Mouse (Mus musculus): ENCODE data around the gene Sbsn. TPM values are rescaled to one million over a fixed set of nuclear protein-coding genes. Genes with fewer than 3 reads are reported as not detected.

Gene Sbsn
- polyA plus RNA-seq, 1 experiment from 2014 or later, result 2.3 TPM

- Histone ChIP-seq H3K36me3 (no peaks in the 10 kb centered on the region), H3K4me1 (replicated peaks) (peaks cover 7% of the 10 kb centered on the region), H3K27ac (no peak overlapping the region), H3K27me3 (no peaks in the 10 kb centered on the region), H3K9ac (replicated peaks) (no peak overlapping the region), H3K4me3 (replicated peaks) (no peak overlapping the region), H3K9me3 (no peaks in the 10 kb centered on the region), H3K4me2 (replicated peaks) (no peak overlapping the region)
- 81% methylated on average over 10 of the region's 10 CpGs for WGBS
- no peak for ATAC-seq
Observed at GRCm38 (mm10) chr7:30790141-30790540, 38.9 kb downstream of the Sbsn start.

- Histone ChIP-seq H3K4me2 (replicated peaks) (no peak overlapping the region), H3K9ac (replicated peaks) (no peak overlapping the region), H3K36me3 (no peaks in the 10 kb centered on the region), H3K9me3 (no peaks in the 10 kb centered on the region), H3K27ac (no peak overlapping the region), H3K27me3 (no peaks in the 10 kb centered on the region), H3K4me1 (replicated peaks) (no peaks in the 10 kb centered on the region), H3K4me3 (replicated peaks) (no peak overlapping the region)
- 28% methylated on average over 9 of the region's 9 CpGs for WGBS
- ATAC-seq, result no peak
Observed at GRCm38 (mm10) chr7:30791921-30792320, 40.6 kb downstream of the Sbsn start.

GRCm38 (mm10) chr7:30794921-30795320, 43.6 kb downstream of the Sbsn start:
- no peak overlapping the region for H3K4me2 ChIP-seq (replicated peaks)
- no peak for ATAC-seq
- no peak overlapping the region for H3K4me3 ChIP-seq (replicated peaks)
- no peaks in the 10 kb centered on the region for H3K9me3 ChIP-seq
- H3K4me1 ChIP-seq (replicated peaks), result no peaks in the 10 kb centered on the region
- no peaks in the 10 kb centered on the region for H3K36me3 ChIP-seq
- no peak overlapping the region for H3K9ac ChIP-seq (replicated peaks)
- no peaks in the 10 kb centered on the region for H3K27me3 ChIP-seq
- no peak overlapping the region for H3K27ac ChIP-seq

GRCm38 (mm10) chr7:30796790-30797189, 45.5 kb downstream of the Sbsn start:
- Histone ChIP-seq H3K27me3 (no peaks in the 10 kb centered on the region), H3K27ac (no peak overlapping the region), H3K36me3 (no peaks in the 10 kb centered on the region), H3K9me3 (0 out of 2 replicates have a peak, but pooled peaks cover 4% of the 10 kb centered on the region), H3K4me2 (replicated peaks) (no peak overlapping the region), H3K4me3 (replicated peaks) (no peak overlapping the region), H3K4me1 (replicated peaks) (no peaks in the 10 kb centered on the region), H3K9ac (replicated peaks) (no peak overlapping the region)
- ATAC-seq, result no peak
- WGBS, result 100% methylated on average over 1 of the region's 1 CpGs

- Histone ChIP-seq H3K4me1 (replicated peaks) (no peaks in the 10 kb centered on the region), H3K9me3 (0 out of 2 replicates have a peak, but pooled peaks cover 4% of the 10 kb centered on the region), H3K9ac (replicated peaks) (no peak overlapping the region), H3K27me3 (no peaks in the 10 kb centered on the region), H3K36me3 (no peaks in the 10 kb centered on the region), H3K4me2 (replicated peaks) (no peak overlapping the region), H3K4me3 (replicated peaks) (no peak overlapping the region), H3K27ac (no peak overlapping the region)
- ATAC-seq, result no peak
Observed at GRCm38 (mm10) chr7:30800653-30801052, 49.4 kb downstream of the Sbsn start.

- no peak overlapping the region for H3K4me2 ChIP-seq (replicated peaks)
- H3K9ac ChIP-seq (replicated peaks), result no peak overlapping the region
- 0 out of 2 replicates have a peak, but pooled peaks cover 4% of the 10 kb centered on the region for H3K9me3 ChIP-seq
- no peaks in the 10 kb centered on the region for H3K36me3 ChIP-seq
- no peaks in the 10 kb centered on the region for H3K4me1 ChIP-seq (replicated peaks)
- no peaks in the 10 kb centered on the region for H3K27me3 ChIP-seq
- no peak for ATAC-seq
- 94% methylated on average over 3 of the region's 3 CpGs for WGBS
- H3K27ac ChIP-seq, result no peak overlapping the region
- no peak overlapping the region for H3K4me3 ChIP-seq (replicated peaks)
Observed at GRCm38 (mm10) chr7:30803256-30803655, 52.0 kb downstream of the Sbsn start.

GRCm38 (mm10) chr7:30804026-30804715, 52.9 kb downstream of the Sbsn start:
- WGBS, result 88% methylated on average over 9 of the region's 9 CpGs
- H3K9me3 ChIP-seq, result 0 out of 2 replicates have a peak, but pooled peaks cover 4% of the 10 kb centered on the region
- no peak overlapping the region for H3K4me3 ChIP-seq (replicated peaks)
- no peaks in the 10 kb centered on the region for H3K4me1 ChIP-seq (replicated peaks)
- H3K9ac ChIP-seq (replicated peaks), result no peak overlapping the region
- no peak for ATAC-seq
- no peaks in the 10 kb centered on the region for H3K36me3 ChIP-seq
- no peak overlapping the region for H3K27ac ChIP-seq
- no peaks in the 10 kb centered on the region for H3K27me3 ChIP-seq
- H3K4me2 ChIP-seq (replicated peaks), result no peak overlapping the region

Other genes starting within 250 kb of the Sbsn start
- gene Arhgap33, start 216.4 kb upstream of the Sbsn start, polyA plus RNA-seq (2015; fragmentation: Nextera tagmentation; extraction: Ambion mirVana), result 106 and 114 TPM in 2 replicates
- gene Hspb6, start 199.3 kb upstream of the Sbsn start, polyA plus RNA-seq (2015; fragmentation: Nextera tagmentation; extraction: Ambion mirVana), result 5.7 and 6.6 TPM in 2 replicates
- gene Proser3, start 199.2 kb upstream of the Sbsn start, polyA plus RNA-seq (2015; fragmentation: Nextera tagmentation; extraction: Ambion mirVana), result 8.7 and 12.3 TPM in 2 replicates
- 54.4 and 60.4 TPM in 2 replicates for gene Lin37, start 191.6 kb upstream of the Sbsn start, polyA plus RNA-seq (2015; fragmentation: Nextera tagmentation; extraction: Ambion mirVana)
- 92.5 and 102 TPM in 2 replicates for gene U2af1l4, start 188.2 kb upstream of the Sbsn start, polyA plus RNA-seq (2015; fragmentation: Nextera tagmentation; extraction: Ambion mirVana)
- gene Gm49396, start 188.1 kb upstream of the Sbsn start, polyA plus RNA-seq (2015; fragmentation: Nextera tagmentation; extraction: Ambion mirVana), result 20.7 and 22.6 TPM in 2 replicates
- 131 and 133 TPM in 2 replicates for gene Psenen, start 187.8 kb upstream of the Sbsn start, polyA plus RNA-seq (2015; fragmentation: Nextera tagmentation; extraction: Ambion mirVana)
- gene Igflr1, start 186.0 kb upstream of the Sbsn start, polyA plus RNA-seq (2015; fragmentation: Nextera tagmentation; extraction: Ambion mirVana), result 4.8 and 6.6 TPM in 2 replicates
- 12.9 and 13.3 TPM in 2 replicates for gene Kmt2b, start 162.7 kb upstream of the Sbsn start, polyA plus RNA-seq (2015; fragmentation: Nextera tagmentation; extraction: Ambion mirVana)
- gene Zbtb32, start 152.6 kb upstream of the Sbsn start, polyA plus RNA-seq (2015; fragmentation: Nextera tagmentation; extraction: Ambion mirVana), result 0.14 and 0.31 TPM in 2 replicates
- 0.46 and 0.73 TPM in 2 replicates for gene Upk1a, start 138.6 kb upstream of the Sbsn start, polyA plus RNA-seq (2015; fragmentation: Nextera tagmentation; extraction: Ambion mirVana)
- gene Cox6b1, start 125.3 kb upstream of the Sbsn start, polyA plus RNA-seq (2015; fragmentation: Nextera tagmentation; extraction: Ambion mirVana), result 1,046 and 1,055 TPM in 2 replicates
- gene Etv2, start 115.6 kb upstream of the Sbsn start, polyA plus RNA-seq (2015; fragmentation: Nextera tagmentation; extraction: Ambion mirVana), result not detected in 2 replicates
- 130 and 153 TPM in 2 replicates for gene Rbm42, start 101.2 kb upstream of the Sbsn start, polyA plus RNA-seq (2015; fragmentation: Nextera tagmentation; extraction: Ambion mirVana)
- gene Haus5, start 86.5 kb upstream of the Sbsn start, polyA plus RNA-seq (2015; fragmentation: Nextera tagmentation; extraction: Ambion mirVana), result 34.2 and 37.0 TPM in 2 replicates
- gene Pmis2, start 79.9 kb upstream of the Sbsn start, polyA plus RNA-seq (2015; fragmentation: Nextera tagmentation; extraction: Ambion mirVana), result not detected in 2 replicates
- gene 2200002J24Rik, start 52.5 kb upstream of the Sbsn start, polyA plus RNA-seq (2015; fragmentation: Nextera tagmentation; extraction: Ambion mirVana), result not detected in 2 replicates
- 0.62 and 1.3 TPM in 2 replicates for gene Atp4a, start 39.3 kb upstream of the Sbsn start, polyA plus RNA-seq (2015; fragmentation: Nextera tagmentation; extraction: Ambion mirVana)
- gene Tmem147, start 21.9 kb upstream of the Sbsn start, polyA plus RNA-seq (2015; fragmentation: Nextera tagmentation; extraction: Ambion mirVana), result 200 and 203 TPM in 2 replicates
- 1.1 and 2.2 TPM in 2 replicates for gene Gapdhs, start 7.8 kb upstream of the Sbsn start, polyA plus RNA-seq (2015; fragmentation: Nextera tagmentation; extraction: Ambion mirVana)
- gene Dmkn, start 12.3 kb downstream of the Sbsn start, polyA plus RNA-seq (2015; fragmentation: Nextera tagmentation; extraction: Ambion mirVana), result 0.27 and 0.57 TPM in 2 replicates
- not detected in 2 replicates for gene Krtdap, start 36.4 kb downstream of the Sbsn start, polyA plus RNA-seq (2015; fragmentation: Nextera tagmentation; extraction: Ambion mirVana)
- 0.17 and 0.50 TPM in 2 replicates for gene Ffar2, start 72.3 kb downstream of the Sbsn start, polyA plus RNA-seq (2015; fragmentation: Nextera tagmentation; extraction: Ambion mirVana)
- not detected in 2 replicates for gene Ffar3, start 104.7 kb downstream of the Sbsn start, polyA plus RNA-seq (2015; fragmentation: Nextera tagmentation; extraction: Ambion mirVana)
- gene Ffar1, start 110.1 kb downstream of the Sbsn start, polyA plus RNA-seq (2015; fragmentation: Nextera tagmentation; extraction: Ambion mirVana), result not detected in 2 replicates
- gene Cd22, start 128.9 kb downstream of the Sbsn start, polyA plus RNA-seq (2015; fragmentation: Nextera tagmentation; extraction: Ambion mirVana), result not detected in 2 replicates
- gene Mag, start 163.4 kb downstream of the Sbsn start, polyA plus RNA-seq (2015; fragmentation: Nextera tagmentation; extraction: Ambion mirVana), result 1.3 and 1.5 TPM in 2 replicates
- not detected in 2 replicates for gene Hamp2, start 173.2 kb downstream of the Sbsn start, polyA plus RNA-seq (2015; fragmentation: Nextera tagmentation; extraction: Ambion mirVana)
- gene Hamp, start 192.6 kb downstream of the Sbsn start, polyA plus RNA-seq (2015; fragmentation: Nextera tagmentation; extraction: Ambion mirVana), result not detected in 2 replicates
- 24.2 and 27.6 TPM in 2 replicates for gene Usf2, start 205.3 kb downstream of the Sbsn start, polyA plus RNA-seq (2015; fragmentation: Nextera tagmentation; extraction: Ambion mirVana)
- 13.5 and 16.1 TPM in 2 replicates for gene Lsr, start 222.0 kb downstream of the Sbsn start, polyA plus RNA-seq (2015; fragmentation: Nextera tagmentation; extraction: Ambion mirVana)
- 0.17 and 0.38 TPM in 2 replicates for gene Fam187b, start 222.3 kb downstream of the Sbsn start, polyA plus RNA-seq (2015; fragmentation: Nextera tagmentation; extraction: Ambion mirVana)

All from midbrain, embryonic 13.5 days (tissue).